Mouse (Mus musculus) ES-Bruce4 (cell line): ENCODE measurements around the gene Celsr1. TPM values are rescaled to one million over a fixed set of nuclear protein-coding genes. Genes with fewer than 3 reads are reported as not detected.

Experiments
- H3K27ac ChIP-seq: 2 replicates; pipeline ENCODE4 v1.5.1; 2012; ENCODE audit warnings: low read length, inconsistent platforms; ENCODE audit not compliant: insufficient read depth
- H3K27me3 ChIP-seq: 2 replicates; pipeline ENCODE4 v1.6.1; 2012; ENCODE audit warnings: mild to moderate bottlenecking, low read length, inconsistent platforms; ENCODE audit not compliant: control insufficient read depth, poor library complexity, insufficient read depth, severe bottlenecking
- H3K36me3 ChIP-seq: 2 replicates; pipeline ENCODE4 v1.6.1; 2012; ENCODE audit warnings: inconsistent platforms, mild to moderate bottlenecking, low read length, moderate library complexity; ENCODE audit not compliant: control insufficient read depth, poor library complexity, insufficient read depth, severe bottlenecking
- H3K4me1 ChIP-seq: one replicate; pipeline ENCODE4 v1.8.1; 2011; ENCODE audit warnings: low read length; ENCODE audit not compliant: control insufficient read depth, insufficient read depth
- H3K4me3 ChIP-seq: 2 replicates; pipeline ENCODE4 v1.5.1; 2011; ENCODE audit warnings: low read depth, mild to moderate bottlenecking, low read length
- H3K9ac ChIP-seq: 2 replicates; pipeline ENCODE4 v1.6.1; 2012; ENCODE audit warnings: low read depth, mild to moderate bottlenecking, inconsistent platforms; ENCODE audit not compliant: poor library complexity, severe bottlenecking
- H3K9me3 ChIP-seq: replicated peaks from 2 replicates; pipeline ENCODE4 v1.6.1; 2012; ENCODE audit warnings: mild to moderate bottlenecking, low read length, inconsistent platforms; ENCODE audit not compliant: control insufficient read depth, poor library complexity, insufficient read depth, severe bottlenecking
- CTCF ChIP-seq: IDR thresholded peaks from one replicate; pipeline ENCODE4 v1.8.1; 2011; ENCODE audit warnings: low read depth, low read length
- EP300 ChIP-seq: IDR thresholded peaks from 2 replicates; pipeline ENCODE4 v1.6.1; 2011; ENCODE audit warnings: low read depth, low read length; ENCODE audit not compliant: insufficient read depth
- POLR2A ChIP-seq: IDR thresholded peaks from one replicate; pipeline ENCODE4 v1.8.1; 2011; ENCODE audit warnings: low read length; ENCODE audit not compliant: insufficient read depth
- polyA plus RNA-seq: library from polyadenylated mRNA; stranded (reverse); fragments of >200 nt; gene quantifications from 2 replicates; pipeline ENCODE4 v1.2.4, GENCODE M21; 2011; ENCODE audit warnings: low read depth; ENCODE audit not compliant: missing spikeins, insufficient read depth, insufficient read length

Gene Celsr1
- polyA plus RNA-seq, 1 experiment: 10.2 TPM

DNA sequence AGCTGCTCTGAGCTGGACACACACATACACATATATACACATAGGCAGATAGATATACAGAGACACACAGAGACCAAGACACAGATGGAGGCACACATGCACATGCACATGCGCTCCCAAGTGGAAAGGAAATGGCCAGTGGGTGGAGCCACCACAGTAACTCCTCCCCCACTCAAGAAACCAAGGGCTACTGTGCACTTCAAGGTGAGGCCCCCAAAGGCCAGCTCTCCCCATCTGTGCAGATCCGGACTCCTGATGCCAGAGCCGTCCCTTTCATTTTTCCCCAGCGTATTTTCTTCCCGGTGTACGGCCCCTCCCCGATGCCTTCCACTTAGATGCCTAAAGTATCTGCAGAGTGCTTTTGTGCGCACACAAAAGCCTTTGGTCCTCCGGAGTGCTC, 86.0 kb downstream of the Celsr1 start:
- Histone ChIP-seq H3K4me3 (no peak overlapping the region), H3K27me3 (no peaks in the 10 kb centered on the region), H3K27ac (no peak overlapping the region), H3K9me3 (no peaks in the 10 kb centered on the region), H3K36me3 (no peaks in the 10 kb centered on the region), H3K4me1 (no peaks in the 10 kb centered on the region), H3K9ac (no peak overlapping the region)
- TF ChIP-seq POLR2A (no peak), EP300 (no peak), CTCF (no peak)

- Histone ChIP-seq H3K9me3 (no peaks in the 10 kb centered on the region), H3K4me3 (no peak overlapping the region), H3K27me3 (no peaks in the 10 kb centered on the region), H3K36me3 (no peaks in the 10 kb centered on the region), H3K27ac (no peak overlapping the region), H3K4me1 (no peaks in the 10 kb centered on the region), H3K9ac (no peak overlapping the region)
- no peak for TF ChIP-seq EP300
Measured at GRCm38 (mm10) chr15:85935627-85936049, 97.9 kb downstream of the Celsr1 start.

DNA sequence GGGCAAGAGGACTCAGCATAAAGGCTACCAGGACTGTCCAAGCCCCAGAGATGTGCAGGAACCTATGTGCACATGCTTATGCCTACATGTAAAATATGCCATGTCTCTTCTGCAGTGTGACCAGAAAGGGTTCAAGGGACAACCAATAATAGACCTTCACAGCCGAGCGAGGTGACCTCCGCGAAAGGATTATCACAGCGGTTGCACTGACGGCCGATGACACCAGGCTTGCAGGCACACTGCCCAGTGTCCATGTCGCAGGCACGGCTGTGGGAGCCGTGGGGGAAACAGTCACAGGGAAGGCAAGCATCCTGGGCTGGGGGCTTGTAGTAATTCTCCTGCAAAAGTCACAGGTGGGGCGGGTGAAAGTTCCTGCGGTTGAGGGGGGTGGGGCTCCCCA, 105.4 kb downstream of the Celsr1 start:
- Histone ChIP-seq H3K4me3 (no peak overlapping the region), H3K36me3 (no peaks in the 10 kb centered on the region), H3K9me3 (no peaks in the 10 kb centered on the region), H3K4me1 (no peaks in the 10 kb centered on the region), H3K27me3 (no peaks in the 10 kb centered on the region), H3K27ac (no peak overlapping the region), H3K9ac (no peak overlapping the region)
- TF ChIP-seq POLR2A: no peak
- no peak for TF ChIP-seq CTCF
- no peak for TF ChIP-seq EP300

DNA sequence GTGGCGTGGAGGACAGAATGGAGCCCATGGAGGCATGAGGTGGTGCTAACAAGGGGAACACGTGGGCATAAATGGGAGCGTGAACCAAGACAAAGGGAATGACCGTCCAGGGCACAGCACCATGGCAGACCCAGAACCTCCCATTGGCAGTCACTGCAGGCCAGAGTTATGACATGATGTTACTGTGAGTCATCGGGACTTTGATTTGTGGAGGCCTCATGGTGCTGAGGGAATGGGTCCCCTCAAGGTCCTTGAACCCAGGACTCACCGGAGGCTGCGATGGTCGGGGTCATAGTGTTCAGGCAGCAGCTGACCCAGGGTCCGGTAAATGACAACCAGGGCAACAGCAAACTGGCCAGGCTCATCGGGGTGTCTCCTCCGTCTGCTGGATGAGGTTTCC, 111.7 kb downstream of the Celsr1 start:
- Histone ChIP-seq H3K9ac (no peak overlapping the region), H3K27me3 (no peaks in the 10 kb centered on the region)

GRCm38 (mm10) chr15:85919892-85920248, 113.7 kb downstream of the Celsr1 start:
- Histone ChIP-seq H3K4me1 (no peaks in the 10 kb centered on the region), H3K36me3 (no peaks in the 10 kb centered on the region), H3K9me3 (no peaks in the 10 kb centered on the region), H3K9ac (no peak overlapping the region), H3K27me3 (no peaks in the 10 kb centered on the region), H3K4me3 (no peak overlapping the region), H3K27ac (no peak overlapping the region)
- TF ChIP-seq CTCF (no peak), POLR2A (no peak), EP300 (no peak)

More for the DNA sequence above, 111.7 kb downstream of the Celsr1 start:
- Histone ChIP-seq H3K27ac (no peak overlapping the region), H3K36me3 (no peaks in the 10 kb centered on the region), H3K4me3 (no peak overlapping the region), H3K9me3 (no peaks in the 10 kb centered on the region), H3K4me1 (no peaks in the 10 kb centered on the region)
- TF ChIP-seq POLR2A (no peak), CTCF (no peak), EP300 (no peak)

DNA sequence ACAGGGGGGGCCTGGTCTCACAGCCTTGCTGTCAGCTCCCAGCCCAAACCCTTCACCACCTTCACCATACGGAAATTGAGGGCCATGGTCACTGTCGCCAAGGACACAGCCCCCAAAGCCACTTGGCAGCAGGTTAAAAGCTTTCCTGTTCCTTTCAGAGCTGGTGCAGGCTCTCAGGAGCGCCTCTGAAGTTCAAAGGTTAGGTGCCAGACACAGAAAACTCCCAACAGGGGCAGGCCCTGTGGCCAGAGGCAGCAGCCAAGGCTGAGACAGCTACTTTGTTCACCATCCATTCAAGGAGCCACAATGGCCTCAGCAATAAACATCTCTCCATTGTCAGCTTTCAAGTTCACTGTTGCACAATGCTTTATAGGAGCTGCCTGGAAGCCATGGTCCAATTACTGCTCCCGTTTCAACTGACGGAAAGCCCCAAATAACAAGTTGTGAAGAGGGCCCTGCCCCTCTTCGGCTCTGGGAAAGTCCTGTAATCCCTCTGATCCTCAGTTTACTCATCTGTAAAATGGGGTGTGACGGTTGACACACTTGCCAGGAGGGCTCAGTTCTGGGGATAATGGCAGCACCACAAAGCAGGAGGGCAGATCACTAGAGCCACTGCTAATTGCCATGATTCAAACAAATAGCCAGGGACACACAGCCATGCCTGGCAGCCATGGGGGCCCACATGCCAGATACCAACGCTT, 114.2 kb downstream of the Celsr1 start:
- no peaks in the 10 kb centered on the region for H3K36me3 ChIP-seq
- no peak for TF ChIP-seq CTCF
- H3K4me3 ChIP-seq: no peak overlapping the region
- no peak overlapping the region for H3K9ac ChIP-seq
- H3K4me1 ChIP-seq: no peaks in the 10 kb centered on the region
- H3K9me3 ChIP-seq: no peaks in the 10 kb centered on the region
- no peak overlapping the region for H3K27ac ChIP-seq
- H3K27me3 ChIP-seq: no peaks in the 10 kb centered on the region
